Mouse (Mus musculus): ENCODE data around the gene Scfd2. TPM values are rescaled to one million over a fixed set of nuclear protein-coding genes. Genes with fewer than 3 reads are reported as not detected.
A peak's percentile ranks its signal among the peaks of the same experiment; 100 is the strongest.

Scfd2 gene
- polyA plus RNA-seq, 1 experiment from 2014 or later, result 20.0 TPM

GRCm38 (mm10) chr5:74164547-74164946 is 367.0 kb downstream of the Scfd2 start:
- H3K27ac ChIP-seq, result no peak overlapping the region
- H3K36me3 ChIP-seq, result no peaks in the 10 kb centered on the region
- H3K9ac ChIP-seq, result no peak overlapping the region
- no peak overlapping the region for H3K4me2 ChIP-seq
- 92% methylated on average over 7 of the region's 7 CpGs for WGBS
- no peaks in the 10 kb centered on the region for H3K9me3 ChIP-seq
- H3K27me3 ChIP-seq, result no peaks in the 10 kb centered on the region
- ATAC-seq (ENCODE audit: low FRiP score), result no peak
- peaks cover 14% of the 10 kb centered on the region for H3K4me1 ChIP-seq (replicated peaks)
- H3K4me3 ChIP-seq, result no peak overlapping the region

- H3K9me3 ChIP-seq, result no peaks in the 10 kb centered on the region
- H3K27me3 ChIP-seq, result no peaks in the 10 kb centered on the region
- 76% methylated on average over 6 of the region's 6 CpGs for WGBS
- H3K27ac ChIP-seq, result no peak overlapping the region
- H3K9ac ChIP-seq, result no peak overlapping the region
- no peak overlapping the region for H3K4me3 ChIP-seq
- no peaks in the 10 kb centered on the region for H3K36me3 ChIP-seq
- no peak overlapping the region for H3K4me2 ChIP-seq
- peaks cover 14% of the 10 kb centered on the region for H3K4me1 ChIP-seq (replicated peaks)
- no peak for ATAC-seq (ENCODE audit: low FRiP score)
Observed at GRCm38 (mm10) chr5:74163141-74163540, 368.4 kb downstream of the Scfd2 start.

- 53% methylated on average over 3 of the region's 3 CpGs for WGBS
- peak overlapping the region; percentile 36; the same call in 1 of the 2 replicates for H3K9ac ChIP-seq
- ATAC-seq (ENCODE audit: low FRiP score), result no peak
- H3K4me1 ChIP-seq (replicated peaks), result peaks cover 14% of the 10 kb centered on the region
- peak overlapping the region; percentile 37 for H3K27ac ChIP-seq
- no peaks in the 10 kb centered on the region for H3K9me3 ChIP-seq
- H3K4me3 ChIP-seq, result peak overlapping the region; percentile 8; the same call in 1 of the 2 replicates
- no peaks in the 10 kb centered on the region for H3K36me3 ChIP-seq
- peak overlapping the region; percentile 39 for H3K4me2 ChIP-seq
- no peaks in the 10 kb centered on the region for H3K27me3 ChIP-seq
Observed at GRCm38 (mm10) chr5:74162013-74162412, 369.5 kb downstream of the Scfd2 start.

GRCm38 (mm10) chr5:74161297-74161926 is 370.1 kb downstream of the Scfd2 start:
- WGBS, result 20% methylated on average over 15 of the region's 15 CpGs
- Histone ChIP-seq H3K9ac (peak overlapping the region; percentile 36; the same call in 1 of the 2 replicates), H3K27ac (peak overlapping the region; percentile 37)

GRCm38 (mm10) chr5:74160349-74160748 is 371.2 kb downstream of the Scfd2 start:
- H3K4me1 ChIP-seq (replicated peaks), result peaks cover 20% of the 10 kb centered on the region
- H3K9ac ChIP-seq, result no peak overlapping the region
- no peaks in the 10 kb centered on the region for H3K36me3 ChIP-seq
- no peaks in the 10 kb centered on the region for H3K9me3 ChIP-seq
- H3K27me3 ChIP-seq, result 0 out of 2 replicates have a peak, but pooled peaks cover 2% of the 10 kb centered on the region
- no peak for ATAC-seq (ENCODE audit: low FRiP score)
- 72% methylated on average over 4 of the region's 4 CpGs for WGBS
- no peak overlapping the region for H3K4me3 ChIP-seq
- no peak overlapping the region for H3K4me2 ChIP-seq
- no peak overlapping the region for H3K27ac ChIP-seq

More at GRCm38 (mm10) chr5:74161297-74161926, 370.1 kb downstream of the Scfd2 start:
- Histone ChIP-seq H3K27me3 (0 out of 2 replicates have a peak, but pooled peaks cover 2% of the 10 kb centered on the region), H3K4me1 (replicated peaks) (peaks cover 14% of the 10 kb centered on the region), H3K36me3 (no peaks in the 10 kb centered on the region), H3K4me2 (peak overlapping the region; percentile 39), H3K9me3 (no peaks in the 10 kb centered on the region), H3K4me3 (peak overlapping the region; percentile 8; the same call in 1 of the 2 replicates)
- peak; percentile 63; the same call in 1 of the 2 replicates for ATAC-seq (ENCODE audit: low FRiP score)

- no peak overlapping the region for H3K27ac ChIP-seq
- ATAC-seq (ENCODE audit: low FRiP score), result no peak
- WGBS, result 63% methylated on average over 7 of the region's 7 CpGs
- no peaks in the 10 kb centered on the region for H3K36me3 ChIP-seq
- H3K27me3 ChIP-seq, result 0 out of 2 replicates have a peak, but pooled peaks cover 2% of the 10 kb centered on the region
- no peak overlapping the region for H3K4me2 ChIP-seq
- no peak overlapping the region for H3K9ac ChIP-seq
- no peak overlapping the region for H3K4me3 ChIP-seq
- peaks cover 20% of the 10 kb centered on the region for H3K4me1 ChIP-seq (replicated peaks)
- H3K9me3 ChIP-seq, result no peaks in the 10 kb centered on the region
Observed at GRCm38 (mm10) chr5:74159906-74160305, 371.7 kb downstream of the Scfd2 start.

GRCm38 (mm10) chr5:74158929-74159632 is 372.5 kb downstream of the Scfd2 start:
- ATAC-seq (ENCODE audit: low FRiP score), result no peak
- H3K9me3 ChIP-seq, result no peaks in the 10 kb centered on the region
- WGBS, result 78% methylated on average over 6 of the region's 6 CpGs
- H3K27me3 ChIP-seq, result 0 out of 2 replicates have a peak, but pooled peaks cover 2% of the 10 kb centered on the region
- no peak overlapping the region for H3K27ac ChIP-seq
- no peak overlapping the region for H3K4me3 ChIP-seq
- peaks cover 20% of the 10 kb centered on the region for H3K4me1 ChIP-seq (replicated peaks)
- H3K9ac ChIP-seq, result no peak overlapping the region
- H3K4me2 ChIP-seq, result no peak overlapping the region
- H3K36me3 ChIP-seq, result no peaks in the 10 kb centered on the region

- no peak overlapping the region for H3K4me2 ChIP-seq
- no peaks in the 10 kb centered on the region for H3K36me3 ChIP-seq
- WGBS, result 46% methylated on average over 7 of the region's 7 CpGs
- H3K9ac ChIP-seq, result no peak overlapping the region
- 0 out of 2 replicates have a peak, but pooled peaks cover 2% of the 10 kb centered on the region for H3K27me3 ChIP-seq
- H3K4me3 ChIP-seq, result no peak overlapping the region
- H3K27ac ChIP-seq, result no peak overlapping the region
- no peak for ATAC-seq (ENCODE audit: low FRiP score)
- peaks cover 9% of the 10 kb centered on the region; the same call in 1 of the 2 replicates for H3K4me1 ChIP-seq (replicated peaks)
- no peaks in the 10 kb centered on the region for H3K9me3 ChIP-seq
Observed at GRCm38 (mm10) chr5:74155860-74156351, 375.7 kb downstream of the Scfd2 start.

Other genes starting within 250 kb of the Scfd2 start
- gene Fip1l1, start 3.7 kb upstream of the Scfd2 start, polyA plus RNA-seq (2015; fragmentation: Nextera tagmentation; extraction: Ambion mirVana), result 81.5 and 85.5 TPM in 2 replicates
- gene Lnx1, start 171.2 kb upstream of the Scfd2 start, polyA plus RNA-seq (2015; fragmentation: Nextera tagmentation; extraction: Ambion mirVana), result 3.0 and 3.3 TPM in 2 replicates